Mouse (Mus musculus): Measurements from ENCODE around the gene Plcd3. TPM values are rescaled to one million over a fixed set of nuclear protein-coding genes. Genes with fewer than 3 reads are reported as not detected.
A peak's percentile ranks its signal among the peaks of the same experiment; 100 is the strongest.

The Plcd3 gene
- total and polyA plus RNA-seq, 3 experiments: 7.1 to 24.3 (median 11.3) TPM

DNA sequence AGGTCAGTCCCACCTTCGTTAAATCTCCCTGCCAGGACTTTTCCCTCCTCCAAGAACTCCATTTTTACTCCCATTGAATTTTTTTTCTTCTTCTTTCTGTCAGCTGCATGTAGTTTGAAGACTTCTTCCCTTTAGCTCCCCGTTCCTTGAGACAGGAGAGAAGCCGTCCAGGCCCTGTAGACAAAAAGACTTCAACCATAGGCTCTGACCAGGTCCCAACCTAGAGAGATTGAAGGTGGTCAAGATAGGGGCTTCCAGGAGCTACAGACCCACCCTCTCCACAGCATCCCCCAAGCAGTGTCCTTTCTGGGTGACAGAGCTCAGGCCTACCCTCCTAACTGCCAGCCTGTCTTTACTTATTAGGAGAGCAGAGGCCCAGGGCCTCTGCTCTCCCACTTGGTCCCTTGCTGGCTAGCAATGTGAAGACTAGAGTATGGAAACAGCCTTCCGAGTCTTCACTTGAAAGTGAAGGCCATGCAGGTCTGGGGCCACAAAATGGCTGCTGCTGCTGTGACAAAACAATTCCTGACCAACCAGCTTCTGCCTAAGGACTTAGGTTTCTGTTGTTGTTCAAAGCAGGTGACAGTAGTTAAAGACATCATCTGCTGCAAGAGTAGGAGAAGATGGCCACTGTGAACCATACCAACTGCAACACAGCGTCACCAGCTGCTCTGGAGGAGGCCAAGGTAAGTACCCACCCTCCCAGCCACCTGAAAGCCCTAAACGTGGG, 32.2 kb upstream of the Plcd3 start:
- in situ Hi-C loops (cut with MboI; ENCODE audit: low pct_ligation_motif_present, low pct_unique_long_range_greater_than_20kb, low sequenced_read_pairs): no loop called here
- Histone ChIP-seq H3K27me3 (replicated peaks) (no peaks in the 10 kb centered on the region), H3K79me2 (replicated peaks; ENCODE audit: control insufficient read depth, extremely low read depth, insufficient read depth, poor library complexity, severe bottlenecking) (peaks cover 37% of the 10 kb centered on the region), H3K4me1 (ENCODE audit: control insufficient read depth in 1 of 2, insufficient read depth in 2 of 2) (peaks cover 6 to 58% of the 10 kb centered on the region in 2 experiments), H3K36me3 (replicated peaks in 1 of 2; ENCODE audit: control insufficient read depth in 1 of 2, insufficient read depth in 1 of 2, low read length in 1 of 2) (peaks cover 18 to 51% of the 10 kb centered on the region in 2 experiments), H3K9ac (ENCODE audit: insufficient read depth, low read depth) (peak overlapping the region; percentile 99), H3K4me3 (replicated peaks in 1 of 3; ENCODE audit: low read depth in 2 of 3, low read length in 2 of 3, poor library complexity in 1 of 3) (peak overlapping the region; percentile 55 to 85 (median 56)), H3K27ac (ENCODE audit: insufficient read depth, low read depth) (peak overlapping the region; percentile 53), H3K4me2 (ENCODE audit: insufficient read depth, low read depth, poor library complexity, severe bottlenecking) (peak overlapping the region; percentile 86), H3K9me3 (replicated peaks; ENCODE audit: low read length) (no peaks in the 10 kb centered on the region)
- no peak for TF ChIP-seq TBP (conservative IDR thresholded peaks at IDR 0.05; ENCODE audit: low read depth, low read length)
- TF ChIP-seq ZC3H11A (IDR thresholded peaks at IDR 0.05; ENCODE audit: low read depth, low read length): no peak
- TF ChIP-seq HCFC1 (IDR thresholded peaks at IDR 0.05; ENCODE audit: low read depth, low read length): no peak; the same call in 1 of the 2 replicates
- peak; percentile 20; the same call in 1 of the 2 replicates for TF ChIP-seq MXI1 (IDR thresholded peaks at IDR 0.05; ENCODE audit: low read depth, low read length)
- TF ChIP-seq CHD2 (IDR thresholded peaks at IDR 0.05; ENCODE audit: low read length): no peak
- TF ChIP-seq CHD1 (IDR thresholded peaks at IDR 0.05; ENCODE audit: low read depth, low read length): peak; percentile 28; the same call in 1 of the 2 replicates
- TF ChIP-seq MEF2A (IDR thresholded peaks at IDR 0.05; ENCODE audit: borderline replicate concordance, low read depth, low read length): no peak
- TF ChIP-seq USF1 (IDR thresholded peaks at IDR 0.05; ENCODE audit: low read depth, low read length): no peak
- TF ChIP-seq JUND (conservative IDR thresholded peaks at IDR 0.05; ENCODE audit: low read depth, low read length): no peak
- no peak for TF ChIP-seq ZNF384 (IDR thresholded peaks at IDR 0.05; ENCODE audit: low read depth, low read length)
- TF ChIP-seq TCF12 (IDR thresholded peaks at IDR 0.05; ENCODE audit: low read depth, low read length): peak; percentile 30; the same call in 1 of the 2 replicates
- peak; percentile 48; the same call in 1 of the 2 replicates for TF ChIP-seq NRF1 (IDR thresholded peaks at IDR 0.05; ENCODE audit: low read depth, low read length)
- TF ChIP-seq SIN3A (IDR thresholded peaks at IDR 0.05; ENCODE audit: low read length): peak; percentile 4; the same call in 1 of the 2 replicates
- TF ChIP-seq GABPA (IDR thresholded peaks at IDR 0.05; ENCODE audit: insufficient replicate concordance, low read depth, low read length): no peak
- no peak for TF ChIP-seq E2F4 (IDR thresholded peaks at IDR 0.05; ENCODE audit: insufficient replicate concordance, low read depth, low read length)
- TF ChIP-seq JUN (IDR thresholded peaks at IDR 0.05; ENCODE audit: insufficient read depth, low read depth, low read length): no peak
- TF ChIP-seq UBTF (IDR thresholded peaks at IDR 0.05; ENCODE audit: low read depth, low read length): no peak
- TF ChIP-seq POLR2AphosphoS2 (IDR thresholded peaks at IDR 0.05; ENCODE audit: low read depth, low read length): no peak; the same call in 1 of the 2 replicates
- no peak; the same call in 1 of the 2 replicates for TF ChIP-seq POLR2A (IDR thresholded peaks at IDR 0.05; ENCODE audit: low read depth, low read length)
- TF ChIP-seq MAZ (IDR thresholded peaks at IDR 0.05; ENCODE audit: low read depth, low read length): no peak
- no peak for TF ChIP-seq MYC (IDR thresholded peaks at IDR 0.05; ENCODE audit: low read depth, low read length)
- no peak for TF ChIP-seq ZKSCAN1 (IDR thresholded peaks at IDR 0.05; ENCODE audit: borderline replicate concordance, low read depth, low read length)
- no peak for TF ChIP-seq MAFK (IDR thresholded peaks at IDR 0.05; ENCODE audit: insufficient replicate concordance, low read length)
- 0 out of 2 replicates have a peak, but pooled peaks have one; percentile 14 for TF ChIP-seq IRF4 (IDR thresholded peaks at IDR 0.05; ENCODE audit: low read depth, low read length)
- TF ChIP-seq BHLHE40 (IDR thresholded peaks at IDR 0.05; ENCODE audit: low read depth, low read length): no peak
- no peak for TF ChIP-seq SMC3 (IDR thresholded peaks at IDR 0.05; ENCODE audit: low read depth, low read length)
- no peak for TF ChIP-seq ETS1 (conservative IDR thresholded peaks at IDR 0.05; ENCODE audit: low read depth, low read length)
- no peak for TF ChIP-seq ELF1 (IDR thresholded peaks at IDR 0.05; ENCODE audit: low read depth, low read length)
- no peak for TF ChIP-seq USF2 (conservative IDR thresholded peaks at IDR 0.05; ENCODE audit: low read depth, low read length)
- TF ChIP-seq RAD21 (IDR thresholded peaks at IDR 0.05; ENCODE audit: low read depth, low read length): no peak
- no peak for TF ChIP-seq CTCF (conservative IDR thresholded peaks at IDR 0.05 in 1 of 2, IDR thresholded peaks at IDR 0.05 in 1 of 2; ENCODE audit: low read depth in 2 of 2, low read length in 2 of 2)
- no peak for TF ChIP-seq PAX5 (IDR thresholded peaks at IDR 0.05; ENCODE audit: low read length)
- TF ChIP-seq NELFE (IDR thresholded peaks at IDR 0.05; ENCODE audit: low read depth, low read length): 0 out of 2 replicates have a peak, but pooled peaks have one; percentile 47
- TF ChIP-seq KAT2A (IDR thresholded peaks at IDR 0.05; ENCODE audit: insufficient replicate concordance, low read length): no peak
- TF ChIP-seq ZMIZ1 (IDR thresholded peaks at IDR 0.05; ENCODE audit: low read depth, low read length): no peak
- TF ChIP-seq RCOR1 (conservative IDR thresholded peaks at IDR 0.05; ENCODE audit: low read depth, low read length): no peak; the same call in 1 of the 2 replicates
- TF ChIP-seq EP300 (IDR thresholded peaks at IDR 0.05; ENCODE audit: low read length): no peak
- peak; percentile 78 for TF ChIP-seq MAX (IDR thresholded peaks at IDR 0.05; ENCODE audit: low read length)
- dilution Hi-C loops (cut with MboI; ENCODE audit: extremely low pct_ligation_motif_present, extremely low pct_unique_long_range_greater_than_20kb, low sequenced_read_pairs): no loop called here
- DNase-seq (ENCODE audit: extremely low read depth): peak; percentile 84

All from CH12.LX (cell line).